Mouse (Mus musculus) kidney, adult 2 months (tissue): ENCODE measurements around the gene Gng2.

Experiments
- CTCF ChIP-seq: fragments of 200-500 bp; conservative IDR thresholded peaks from 2 replicates; pipeline ENCODE4 v1.5.1; 2011; ENCODE audit warnings: low read depth, mild to moderate bottlenecking, control low read depth, low read length, moderate library complexity, mixed read lengths; ENCODE audit not compliant: insufficient read depth, insufficient read length
- POLR2A ChIP-seq: fragments of 200-500 bp; IDR thresholded peaks from one replicate; pipeline ENCODE4 v1.6.1; 2011; ENCODE audit warnings: low read depth, low read length, control low read depth

- TF ChIP-seq CTCF, result no peak
- no peak for TF ChIP-seq POLR2A
Observed at GRCm38 (mm10) chr14:19995943-19996342, 18.5 kb upstream of the Gng2 start.
